Mouse (Mus musculus): ENCODE measurements at regions not wholly inside any gene's neighbourhood (a gene's known extent, or its start where the extent isn't known, plus 50 kb on each side); places are given as distances from the start of the nearest gene placed in this dataset.

DNA sequence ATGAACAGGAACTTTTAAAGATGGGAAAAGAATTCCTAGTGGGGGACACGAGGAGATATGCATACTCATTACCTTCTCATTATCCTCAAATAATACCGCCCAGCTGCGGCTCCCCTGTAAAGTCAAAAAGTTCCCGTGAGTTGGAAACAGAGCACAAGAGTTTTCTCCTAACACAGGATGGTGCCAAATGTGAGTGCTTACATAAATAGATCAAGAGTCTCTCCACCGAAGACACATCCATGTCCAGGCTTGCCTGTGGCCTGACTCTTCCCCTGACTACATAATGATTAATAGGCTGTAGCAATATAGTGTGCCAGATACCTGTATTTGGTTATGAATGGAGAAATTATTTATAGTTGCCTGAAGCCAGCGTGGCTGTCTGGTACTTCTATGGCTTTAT is 281.8 kb upstream of the Klf3 start:
- no peak for TF ChIP-seq POLR2A (IDR thresholded peaks at IDR 0.05; ENCODE audit: insufficient read depth, low read length)
- TF ChIP-seq CTCF (IDR thresholded peaks at IDR 0.05; ENCODE audit: low read depth, low read length) = no peak

Measured in ES-Bruce4 (cell line).